ENCODE assay signal across 25 mouse cellular contexts in genomic region chr16:60209151-60209550, GRCm38 (mm10).
DNase-seq lines count a peak whose midpoint lies in the region; ATAC-seq and TF ChIP-seq lines count a peak whose summit lies in the region.
"Had no signal": no experiment of that assay in that cellular context is flagged by ENCODE, and none has a peak within 500 bp of the region (broad histone marks: within the 10 kb centered on the region; RNA-seq: fewer than 3 reads in every experiment).

No protein-coding gene starts in this region.

- H3K4me3 ChIP-seq in forebrain, embryonic 14.5 days (ENCODE audit: low read depth, low read length) = no peak overlapping the region
- no peak overlapping the region for H3K4me3 ChIP-seq in forebrain, embryonic 12.5 days (replicated peaks)
- no peak overlapping the region for H3K4me3 ChIP-seq in forebrain, postnatal 0 days (ENCODE audit: low read depth, low read length)
- no peak overlapping the region for H3K4me3 ChIP-seq in thymus, adult 2 months (ENCODE audit: control insufficient read depth, insufficient read depth, low read length)
- H3K4me3 ChIP-seq: heart, embryonic 12.5 days; heart, embryonic 15.5 days; hindbrain, embryonic 10.5 days; hindbrain, embryonic 13.5 days; intestine, embryonic 15.5 days had no signal

- no peaks in the 10 kb centered on the region for H3K27me3 ChIP-seq in forebrain, embryonic 14.5 days (replicated peaks; ENCODE audit: control insufficient read depth, insufficient read depth, low read length)
- H3K27me3 ChIP-seq in forebrain, embryonic 12.5 days = no peaks in the 10 kb centered on the region
- no peaks in the 10 kb centered on the region for H3K27me3 ChIP-seq in forebrain, postnatal 0 days (ENCODE audit: insufficient read depth, low read length)
- no peaks in the 10 kb centered on the region for H3K27me3 ChIP-seq in thymus, adult 2 months (ENCODE audit: control insufficient read depth, insufficient read depth, low read length)
- H3K27me3 ChIP-seq: CH12.LX; heart, embryonic 12.5 days; heart, embryonic 15.5 days; hindbrain, embryonic 13.5 days; intestine, embryonic 15.5 days had no signal

- DNase-seq in forebrain, embryonic 14.5 days (ENCODE audit: low spot score) = peak; percentile 55
- peak; percentile 37 for DNase-seq in retina, postnatal 1 day
- no peak for DNase-seq in retina, embryonic 14.5 days (ENCODE audit: low spot score)
- DNase-seq in forebrain, postnatal 0 days = no peak
- no peak for DNase-seq in thymus, adult 2 months
- no peak for DNase-seq in layer of hippocampus, adult 9-10 months (ENCODE audit: low spot score)
- DNase-seq: adrenal gland, adult 2 months; adrenal gland, postnatal 14 days; B cell, adult 2 months; cerebellum, adult 11-12 months; cerebellum, adult 9-10 months; cerebellum, postnatal 14 days; gastrocnemius, postnatal 25 days; heart, adult 18-20 months; heart, postnatal 10 days; heart, postnatal 36 days had no signal

- H3K4me2 ChIP-seq in forebrain, embryonic 14.5 days (ENCODE audit: low read length) = no peak overlapping the region
- H3K4me2 ChIP-seq in forebrain, embryonic 12.5 days = no peak overlapping the region
- no peak overlapping the region for H3K4me2 ChIP-seq in forebrain, postnatal 0 days (ENCODE audit: low read depth)
- H3K4me2 ChIP-seq: heart, embryonic 12.5 days; heart, embryonic 15.5 days; hindbrain, embryonic 13.5 days; intestine, embryonic 15.5 days had no signal

- H3K27ac ChIP-seq in forebrain, embryonic 14.5 days (ENCODE audit: low read depth, low read length) = no peak overlapping the region
- no peak overlapping the region for H3K27ac ChIP-seq in forebrain, embryonic 12.5 days
- H3K27ac ChIP-seq in forebrain, postnatal 0 days (ENCODE audit: low read depth, low read length) = no peak overlapping the region
- no peak overlapping the region for H3K27ac ChIP-seq in thymus, adult 2 months (ENCODE audit: control insufficient read depth, insufficient read depth, low read length)
- H3K27ac ChIP-seq: heart, embryonic 15.5 days; hindbrain, embryonic 10.5 days; hindbrain, embryonic 13.5 days; intestine, embryonic 15.5 days had no signal

- no peaks in the 10 kb centered on the region for H3K9me3 ChIP-seq in forebrain, embryonic 14.5 days (replicated peaks; ENCODE audit: control insufficient read depth, low read length)
- H3K9me3 ChIP-seq in forebrain, embryonic 12.5 days = no peaks in the 10 kb centered on the region
- no peaks in the 10 kb centered on the region for H3K9me3 ChIP-seq in forebrain, postnatal 0 days (ENCODE audit: low read length)
- H3K9me3 ChIP-seq: G1E; heart, embryonic 12.5 days; heart, embryonic 15.5 days; hindbrain, embryonic 10.5 days; hindbrain, embryonic 13.5 days; intestine, embryonic 15.5 days had no signal

- TF ChIP-seq POLR2A in thymus, adult 2 months (IDR thresholded peaks at IDR 0.05; ENCODE audit: control insufficient read depth, extremely low read depth, insufficient read depth, low read length, poor library complexity) = no peak

- H3K36me3 ChIP-seq in forebrain, embryonic 14.5 days (ENCODE audit: control insufficient read depth, insufficient read depth, low read length) = no peaks in the 10 kb centered on the region
- no peaks in the 10 kb centered on the region for H3K36me3 ChIP-seq in forebrain, embryonic 12.5 days (replicated peaks)
- H3K36me3 ChIP-seq in forebrain, postnatal 0 days (ENCODE audit: insufficient read depth) = no peaks in the 10 kb centered on the region
- H3K36me3 ChIP-seq in thymus, adult 2 months (ENCODE audit: control insufficient read depth, insufficient read depth, low read length) = no peaks in the 10 kb centered on the region
- H3K36me3 ChIP-seq: G1E; heart, embryonic 12.5 days; heart, embryonic 15.5 days; hindbrain, embryonic 10.5 days; hindbrain, embryonic 13.5 days; intestine, embryonic 15.5 days had no signal

- no peak overlapping the region for H3K9ac ChIP-seq in forebrain, embryonic 14.5 days (ENCODE audit: low read length)
- no peak overlapping the region for H3K9ac ChIP-seq in forebrain, embryonic 12.5 days
- H3K9ac ChIP-seq in forebrain, postnatal 0 days = no peak overlapping the region
- H3K9ac ChIP-seq: heart, embryonic 12.5 days; heart, embryonic 15.5 days; hindbrain, embryonic 13.5 days; intestine, embryonic 15.5 days had no signal

- TF ChIP-seq CTCF in forebrain, postnatal 0 days (IDR thresholded peaks at IDR 0.05; ENCODE audit: low read depth) = no peak
- no peak for TF ChIP-seq CTCF in thymus, adult 2 months (IDR thresholded peaks at IDR 0.05; ENCODE audit: borderline replicate concordance, control insufficient read depth, extremely low read depth, insufficient read depth, low read length, poor library complexity)

- H3K4me1 ChIP-seq in forebrain, embryonic 14.5 days (ENCODE audit: control insufficient read depth, insufficient read depth, low read length) = no peaks in the 10 kb centered on the region
- no peaks in the 10 kb centered on the region for H3K4me1 ChIP-seq in forebrain, embryonic 12.5 days
- H3K4me1 ChIP-seq in forebrain, postnatal 0 days (ENCODE audit: insufficient read depth) = no peaks in the 10 kb centered on the region
- no peaks in the 10 kb centered on the region for H3K4me1 ChIP-seq in thymus, adult 2 months (replicated peaks; ENCODE audit: control insufficient read depth, insufficient read depth, low read length)
- H3K4me1 ChIP-seq: heart, embryonic 12.5 days; heart, embryonic 15.5 days; hindbrain, embryonic 10.5 days; hindbrain, embryonic 13.5 days; intestine, embryonic 15.5 days had no signal

- ATAC-seq in forebrain, embryonic 14.5 days = peak; percentile 68
- no peak for ATAC-seq in forebrain, embryonic 12.5 days (ENCODE audit: low FRiP score)
- peak; percentile 20; the same call in 1 of the 2 replicates for ATAC-seq in forebrain, postnatal 0 days
- ATAC-seq: hindbrain, embryonic 16.5 days; intestine, embryonic 15.5 days had no signal

Comparison
In these comparisons a context has a peak if more than half of its experiments do, and no peak if none do; other contexts are left out.
1. DNase-seq: peak in forebrain, embryonic 14.5 days (single experiment) and retina, postnatal 1 day (single experiment); none in retina, embryonic 14.5 days (single experiment), forebrain, postnatal 0 days (single experiment), thymus, adult 2 months (single experiment) and layer of hippocampus, adult 9-10 months (single experiment).